Mouse (Mus musculus) lung, postnatal 0 days (tissue): ENCODE results near the gene Olah. TPM values are rescaled to one million over a fixed set of nuclear protein-coding genes. Genes with fewer than 3 reads are reported as not detected.
A peak's percentile ranks its signal among the peaks of the same experiment; 100 is the strongest.

Experiments
- ATAC-seq: fragments of 200-750 bp; cut with Nextera tagmentation; 2 replicates; pipeline ENCODE4 v1.8.0; 2017; ENCODE audit warnings: moderate library complexity
- DNase-seq: peaks from one replicate; pipeline ENCODE4 v3.0.0-alpha.2; 2016; ENCODE audit warnings: low spot score
- H3K27ac ChIP-seq: fragments of 300-500 bp; sonication (generic); 2 replicates; pipeline ENCODE4 v1.5.1; 2014; ENCODE audit warnings: antibody characterized with exemption, mild to moderate bottlenecking, low read length, mixed read lengths
- H3K27me3 ChIP-seq: fragments of 300-500 bp; sonication (generic); replicated peaks from 2 replicates; pipeline ENCODE4 v1.6.1; 2014; ENCODE audit warnings: low read length, mixed read lengths; ENCODE audit not compliant: insufficient read depth
- H3K36me3 ChIP-seq: fragments of 300-500 bp; sonication (generic); 2 replicates; pipeline ENCODE4 v1.6.1; 2014; ENCODE audit warnings: low read length, mixed read lengths; ENCODE audit not compliant: insufficient read depth
- H3K4me1 ChIP-seq: fragments of 300-500 bp; sonication (generic); 2 replicates; pipeline ENCODE4 v1.6.1; 2014; ENCODE audit warnings: antibody characterized with exemption, low read depth, low read length, mixed read lengths; ENCODE audit not compliant: insufficient read depth
- H3K4me2 ChIP-seq: fragments of 300-500 bp; sonication (generic); replicated peaks from 2 replicates; pipeline ENCODE4 v1.6.1; 2014; ENCODE audit warnings: low read depth, mild to moderate bottlenecking, low read length, moderate library complexity, mixed read lengths
- H3K4me3 ChIP-seq: fragments of 300-500 bp; sonication (generic); 2 replicates; pipeline ENCODE4 v1.5.1; 2014; ENCODE audit warnings: low read depth, low read length
- H3K9ac ChIP-seq: fragments of 300-500 bp; sonication (generic); replicated peaks from 2 replicates; pipeline ENCODE4 v1.6.1; 2014; ENCODE audit warnings: low read depth, mild to moderate bottlenecking
- H3K9me3 ChIP-seq: fragments of 300-500 bp; sonication (generic); 2 replicates; pipeline ENCODE4 v1.6.1; 2016; ENCODE audit warnings: low read length, mixed read lengths
- CTCF ChIP-seq: IDR thresholded peaks from 2 replicates; pipeline ENCODE4 v1.5.1; 2016; ENCODE audit warnings: antibody characterized with exemption, mild to moderate bottlenecking
- EP300 ChIP-seq: IDR thresholded peaks from 2 replicates; pipeline ENCODE4 v1.6.1; 2016; ENCODE audit warnings: antibody characterized with exemption, mild to moderate bottlenecking, control low read depth
- WGBS: fragments of 180-500 bp; shearing (Covaris S2); extraction: QIAGEN DNeasy Blood & Tissue Kit; methylation state at CpG from one replicate; pipeline ENCODE4 v1.1.7; 2014; 5-methylcytosine and 5-hydroxymethylcytosine counted together
- polyA plus RNA-seq: library from polyadenylated mRNA; unstranded; fragments of >200 nt; fragmentation: Nextera tagmentation; extraction: Ambion mirVana; gene quantifications from 2 replicates; pipeline ENCODE4 v1.2.1, GENCODE M21; 2015

Gene Olah
- polyA plus RNA-seq, 1 experiment from 2014 or later = not detected

GRCm38 (mm10) chr2:3357887-3358286, 39.1 kb downstream of the Olah start:
- Histone ChIP-seq H3K4me2 (no peak overlapping the region), H3K27ac (no peak overlapping the region), H3K27me3 (no peaks in the 10 kb centered on the region), H3K36me3 (no peaks in the 10 kb centered on the region), H3K4me1 (no peaks in the 10 kb centered on the region), H3K4me3 (no peak overlapping the region), H3K9ac (no peak overlapping the region), H3K9me3 (no peaks in the 10 kb centered on the region)
- WGBS = 65% methylated on average over 3 of the region's 3 CpGs
- TF ChIP-seq EP300 (no peak), CTCF (no peak)
- ATAC-seq = no peak
- no peak for DNase-seq

GRCm38 (mm10) chr2:3356311-3356710, 40.7 kb downstream of the Olah start:
- TF ChIP-seq CTCF (no peak), EP300 (no peak)

GRCm38 (mm10) chr2:3355793-3356192, 41.2 kb downstream of the Olah start:
- no peaks in the 10 kb centered on the region for H3K36me3 ChIP-seq
- no peaks in the 10 kb centered on the region for H3K4me1 ChIP-seq
- no peak for TF ChIP-seq CTCF
- no peak for TF ChIP-seq EP300
- no peak overlapping the region for H3K9ac ChIP-seq
- WGBS = 83% methylated on average over 8 of the region's 8 CpGs
- ATAC-seq (no peak), DNase-seq (no peak)
- H3K4me3 ChIP-seq = no peak overlapping the region
- no peak overlapping the region for H3K4me2 ChIP-seq
- no peak overlapping the region for H3K27ac ChIP-seq
- H3K9me3 ChIP-seq = no peaks in the 10 kb centered on the region
- H3K27me3 ChIP-seq = no peaks in the 10 kb centered on the region

More at GRCm38 (mm10) chr2:3356311-3356710, 40.7 kb downstream of the Olah start:
- WGBS = 61% methylated on average over 3 of the region's 3 CpGs
- DNase-seq (no peak), ATAC-seq (no peak)
- Histone ChIP-seq H3K9ac (no peak overlapping the region), H3K27ac (no peak overlapping the region), H3K4me2 (no peak overlapping the region), H3K4me3 (no peak overlapping the region), H3K4me1 (no peaks in the 10 kb centered on the region), H3K9me3 (no peaks in the 10 kb centered on the region), H3K27me3 (no peaks in the 10 kb centered on the region), H3K36me3 (no peaks in the 10 kb centered on the region)

GRCm38 (mm10) chr2:3353160-3353559, 43.9 kb downstream of the Olah start:
- H3K9ac ChIP-seq = no peak overlapping the region
- H3K36me3 ChIP-seq = no peaks in the 10 kb centered on the region
- H3K9me3 ChIP-seq = no peaks in the 10 kb centered on the region
- H3K4me3 ChIP-seq = no peak overlapping the region
- no peak for ATAC-seq
- H3K27me3 ChIP-seq = no peaks in the 10 kb centered on the region
- H3K4me1 ChIP-seq = no peaks in the 10 kb centered on the region
- DNase-seq = no peak
- TF ChIP-seq CTCF = no peak
- no peak for TF ChIP-seq EP300
- no peak overlapping the region for H3K4me2 ChIP-seq
- no peak overlapping the region for H3K27ac ChIP-seq

- H3K9me3 ChIP-seq = no peaks in the 10 kb centered on the region
- H3K4me2 ChIP-seq = no peak overlapping the region
- H3K4me3 ChIP-seq = no peak overlapping the region
- no peaks in the 10 kb centered on the region for H3K4me1 ChIP-seq
- no peaks in the 10 kb centered on the region for H3K27me3 ChIP-seq
- H3K36me3 ChIP-seq = no peaks in the 10 kb centered on the region
- 15% methylated on average over 3 of the region's 3 CpGs for WGBS
- ATAC-seq = no peak
- DNase-seq = peak; percentile 64
- TF ChIP-seq EP300 (no peak), CTCF (peak; percentile 83)
- H3K9ac ChIP-seq = no peak overlapping the region
- no peak overlapping the region for H3K27ac ChIP-seq
Observed at GRCm38 (mm10) chr2:3348919-3349318, 48.1 kb downstream of the Olah start.

GRCm38 (mm10) chr2:3348422-3348821, 48.6 kb downstream of the Olah start:
- no peaks in the 10 kb centered on the region for H3K27me3 ChIP-seq
- WGBS = 77% methylated on average over 4 of the region's 4 CpGs
- H3K27ac ChIP-seq = no peak overlapping the region
- H3K9me3 ChIP-seq = no peaks in the 10 kb centered on the region
- H3K4me2 ChIP-seq = no peak overlapping the region
- TF ChIP-seq CTCF (no peak), EP300 (no peak)
- H3K36me3 ChIP-seq = no peaks in the 10 kb centered on the region
- DNase-seq (no peak), ATAC-seq (no peak)
- H3K4me1 ChIP-seq = no peaks in the 10 kb centered on the region
- H3K9ac ChIP-seq = no peak overlapping the region
- no peak overlapping the region for H3K4me3 ChIP-seq
